ENCODE assay signal across 28 mouse cellular contexts in the genomic region with DNA sequence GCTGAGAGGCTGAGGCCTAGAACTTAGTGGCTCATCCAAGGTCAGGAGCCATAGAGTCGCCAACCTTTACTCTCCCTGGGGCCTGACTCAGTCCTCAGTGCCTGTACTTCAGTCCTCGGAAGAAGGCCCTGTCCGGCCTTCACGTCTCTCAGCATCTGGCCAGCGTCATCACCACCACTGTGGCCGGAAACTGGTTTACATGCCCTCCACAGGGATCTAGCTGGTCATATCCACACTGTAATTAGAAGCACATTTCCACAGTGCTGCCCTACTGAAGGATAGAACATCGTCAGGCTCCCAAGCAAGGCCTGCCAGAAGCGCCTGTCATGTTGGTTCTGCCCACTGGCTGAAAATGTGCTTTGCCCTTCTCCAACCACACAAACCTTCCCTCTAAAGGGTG. TPM values are rescaled to one million over a fixed set of nuclear protein-coding genes. Genes with fewer than 3 reads are reported as not detected.
A peak's percentile ranks its signal among the peaks of the same experiment; 100 is the strongest.
DNase-seq lines count a peak whose midpoint lies in the region; ATAC-seq lines count a peak whose summit lies in the region.
"Had no signal": no experiment of that assay in that cellular context is flagged by ENCODE, and none has a peak within 500 bp of the region (broad histone marks: within the 10 kb centered on the region; RNA-seq: fewer than 3 reads in every experiment).

No protein-coding gene starts in this region.

- 80% methylated on average over 8 of the region's 8 CpGs for WGBS in forebrain, embryonic 10.5 days
- 79% methylated on average over 8 of the region's 8 CpGs for WGBS in forebrain, embryonic 11.5 days
- 87% methylated on average over 8 of the region's 8 CpGs for WGBS in liver, embryonic 13.5 days (ENCODE audit: insufficient replicate concordance)
- 78% methylated on average over 8 of the region's 8 CpGs for WGBS in liver, embryonic 11.5 days
- 42% methylated on average over 8 of the region's 8 CpGs for WGBS in embryonic facial prominence, embryonic 12.5 days
- WGBS in liver, embryonic 15.5 days (ENCODE audit: insufficient replicate concordance), result 85% methylated on average over 8 of the region's 8 CpGs

- H3K4me1 ChIP-seq in forebrain, embryonic 10.5 days, result peaks cover 16% of the 10 kb centered on the region
- H3K4me1 ChIP-seq in forebrain, embryonic 11.5 days (replicated peaks; ENCODE audit: control insufficient read depth, insufficient read depth, low read length), result no peaks in the 10 kb centered on the region
- H3K4me1 ChIP-seq in liver, embryonic 13.5 days (replicated peaks), result peaks cover 96% of the 10 kb centered on the region
- peaks cover 57% of the 10 kb centered on the region for H3K4me1 ChIP-seq in liver, embryonic 11.5 days (replicated peaks; ENCODE audit: control insufficient read depth, insufficient read depth, low read length)
- peaks cover 13% of the 10 kb centered on the region for H3K4me1 ChIP-seq in embryonic facial prominence, embryonic 12.5 days
- peaks cover 94% of the 10 kb centered on the region for H3K4me1 ChIP-seq in liver, embryonic 15.5 days (replicated peaks)
- H3K4me1 ChIP-seq: forebrain, embryonic 13.5 days; hindbrain, embryonic 15.5 days; midbrain, embryonic 15.5 days; neural tube, embryonic 13.5 days had no signal

- H3K4me3 ChIP-seq in forebrain, embryonic 10.5 days, result no peak overlapping the region
- no peak overlapping the region for H3K4me3 ChIP-seq in forebrain, embryonic 11.5 days (ENCODE audit: low read depth, low read length)
- H3K4me3 ChIP-seq in liver, embryonic 13.5 days (replicated peaks), result no peak overlapping the region
- H3K4me3 ChIP-seq in liver, embryonic 11.5 days (ENCODE audit: low read depth, low read length), result no peak overlapping the region
- H3K4me3 ChIP-seq in embryonic facial prominence, embryonic 12.5 days, result no peak overlapping the region
- H3K4me3 ChIP-seq in liver, embryonic 15.5 days (replicated peaks), result no peak overlapping the region
- H3K4me3 ChIP-seq: forebrain, embryonic 13.5 days; hindbrain, embryonic 15.5 days; left cerebral cortex, adult 2 months; midbrain, embryonic 15.5 days; myocyte; neural tube, embryonic 13.5 days had no signal

- no peak overlapping the region for H3K9ac ChIP-seq in forebrain, embryonic 11.5 days (ENCODE audit: low read length)
- 0 out of 2 replicates have a peak overlapping the region, but pooled peaks have one; percentile 6 for H3K9ac ChIP-seq in liver, embryonic 13.5 days
- no peak overlapping the region for H3K9ac ChIP-seq in liver, embryonic 11.5 days (ENCODE audit: low read depth, low read length)
- no peak overlapping the region for H3K9ac ChIP-seq in embryonic facial prominence, embryonic 12.5 days
- no peak overlapping the region for H3K9ac ChIP-seq in liver, embryonic 15.5 days
- H3K9ac ChIP-seq: forebrain, embryonic 13.5 days; hindbrain, embryonic 15.5 days; lung, embryonic 14.5 days; midbrain, embryonic 15.5 days; neural tube, embryonic 13.5 days had no signal

- no peaks in the 10 kb centered on the region for H3K36me3 ChIP-seq in forebrain, embryonic 10.5 days (replicated peaks)
- no peaks in the 10 kb centered on the region for H3K36me3 ChIP-seq in forebrain, embryonic 11.5 days (ENCODE audit: control insufficient read depth, insufficient read depth, low read length)
- no peaks in the 10 kb centered on the region for H3K36me3 ChIP-seq in liver, embryonic 13.5 days
- no peaks in the 10 kb centered on the region for H3K36me3 ChIP-seq in liver, embryonic 11.5 days (ENCODE audit: control insufficient read depth, insufficient read depth, low read length)
- H3K36me3 ChIP-seq in embryonic facial prominence, embryonic 12.5 days, result no peaks in the 10 kb centered on the region
- H3K36me3 ChIP-seq in liver, embryonic 15.5 days (replicated peaks), result no peaks in the 10 kb centered on the region
- H3K36me3 ChIP-seq: hindbrain, embryonic 15.5 days; midbrain, embryonic 15.5 days; neural tube, embryonic 13.5 days had no signal

- ATAC-seq in forebrain, embryonic 11.5 days (replicated peaks; ENCODE audit: low FRiP score), result no peak
- ATAC-seq in liver, embryonic 13.5 days (ENCODE audit: low read depth), result no peak
- no peak for ATAC-seq in liver, embryonic 11.5 days (replicated peaks; ENCODE audit: low FRiP score)
- no peak for ATAC-seq in embryonic facial prominence, embryonic 12.5 days (ENCODE audit: insufficient number of reproducible peaks, insufficient read depth, low FRiP score, low TSS enrichment)
- no peak for ATAC-seq in liver, embryonic 15.5 days (ENCODE audit: insufficient read depth)
- ATAC-seq: CD4-positive, CD25-positive, alpha-beta regulatory T cell, adult 4 months; forebrain, embryonic 13.5 days; midbrain, embryonic 15.5 days had no signal

- no peak for DNase-seq in forebrain, embryonic 10.5 days (ENCODE audit: extremely low spot score, low spot score)
- DNase-seq in forebrain, embryonic 11.5 days (ENCODE audit: low spot score), result no peak
- no peak for DNase-seq in liver, embryonic 13.5 days
- DNase-seq in liver, embryonic 11.5 days (ENCODE audit: low spot score), result no peak
- no peak for DNase-seq in lung, postnatal 4 days
- DNase-seq in lung, adult 18-20 months, result no peak
- DNase-seq: adrenal gland, postnatal 14 days; cerebellum, adult 9-11 months; heart, postnatal 36 days; kidney, adult 2 months; kidney, postnatal 10 days; left cerebral cortex, postnatal 4 days; lung, embryonic 14.5 days; lung, postnatal 36 days; thymus, postnatal 14 days had no signal

- no peaks in the 10 kb centered on the region for H3K27me3 ChIP-seq in forebrain, embryonic 10.5 days (ENCODE audit: poor library complexity, severe bottlenecking)
- H3K27me3 ChIP-seq in forebrain, embryonic 11.5 days (ENCODE audit: control insufficient read depth, insufficient read depth, low read length), result no peaks in the 10 kb centered on the region
- H3K27me3 ChIP-seq in liver, embryonic 13.5 days, result no peaks in the 10 kb centered on the region
- no peaks in the 10 kb centered on the region for H3K27me3 ChIP-seq in liver, embryonic 11.5 days (replicated peaks; ENCODE audit: control insufficient read depth, insufficient read depth, low read length)
- no peaks in the 10 kb centered on the region for H3K27me3 ChIP-seq in embryonic facial prominence, embryonic 12.5 days
- no peaks in the 10 kb centered on the region for H3K27me3 ChIP-seq in liver, embryonic 15.5 days
- H3K27me3 ChIP-seq: forebrain, embryonic 13.5 days; hindbrain, embryonic 15.5 days; midbrain, embryonic 15.5 days; neural tube, embryonic 13.5 days had no signal

- H3K27ac ChIP-seq in forebrain, embryonic 10.5 days, result peak overlapping the region; percentile 4; the same call in 1 of the 2 replicates
- H3K27ac ChIP-seq in forebrain, embryonic 11.5 days (ENCODE audit: low read depth, low read length), result no peak overlapping the region
- H3K27ac ChIP-seq in liver, embryonic 13.5 days, result peak overlapping the region; percentile 92
- H3K27ac ChIP-seq in liver, embryonic 11.5 days (ENCODE audit: low read depth, low read length), result no peak overlapping the region
- H3K27ac ChIP-seq in embryonic facial prominence, embryonic 12.5 days, result 0 out of 2 replicates have a peak overlapping the region, but pooled peaks have one; percentile 2
- peak overlapping the region; percentile 70 for H3K27ac ChIP-seq in liver, embryonic 15.5 days (replicated peaks)
- H3K27ac ChIP-seq: forebrain, embryonic 13.5 days; hindbrain, embryonic 15.5 days; left cerebral cortex, adult 2 months; midbrain, embryonic 15.5 days; neural tube, embryonic 13.5 days had no signal

- no peak overlapping the region for H3K4me2 ChIP-seq in forebrain, embryonic 11.5 days (ENCODE audit: low read depth, low read length, severe bottlenecking)
- no peak overlapping the region for H3K4me2 ChIP-seq in liver, embryonic 13.5 days
- H3K4me2 ChIP-seq in liver, embryonic 11.5 days, result no peak overlapping the region
- no peak overlapping the region for H3K4me2 ChIP-seq in embryonic facial prominence, embryonic 12.5 days (replicated peaks)
- no peak overlapping the region for H3K4me2 ChIP-seq in liver, embryonic 15.5 days
- H3K4me2 ChIP-seq: forebrain, embryonic 13.5 days; hindbrain, embryonic 15.5 days; lung, embryonic 14.5 days; midbrain, embryonic 15.5 days; neural tube, embryonic 13.5 days had no signal

- no peaks in the 10 kb centered on the region for H3K9me3 ChIP-seq in forebrain, embryonic 10.5 days
- H3K9me3 ChIP-seq in forebrain, embryonic 11.5 days (ENCODE audit: control insufficient read depth, low read length), result no peaks in the 10 kb centered on the region
- no peaks in the 10 kb centered on the region for H3K9me3 ChIP-seq in liver, embryonic 13.5 days (replicated peaks)
- H3K9me3 ChIP-seq in liver, embryonic 11.5 days (ENCODE audit: control insufficient read depth, low read length), result no peaks in the 10 kb centered on the region
- no peaks in the 10 kb centered on the region for H3K9me3 ChIP-seq in embryonic facial prominence, embryonic 12.5 days
- H3K9me3 ChIP-seq in liver, embryonic 15.5 days (replicated peaks), result no peaks in the 10 kb centered on the region
- H3K9me3 ChIP-seq: forebrain, embryonic 13.5 days; hindbrain, embryonic 15.5 days; midbrain, embryonic 15.5 days; neural tube, embryonic 13.5 days had no signal

RNA-seq across cellular contexts. Expression of a gene that starts 42.1 kb away (rescaled TPM):
- 0.11 TPM in 1 of 2 replicates, not detected in the other for polyA plus RNA-seq in forebrain, embryonic 10.5 days (2016; fragmentation: Nextera tagmentation; extraction: Ambion mirVana)
- polyA plus RNA-seq in forebrain, embryonic 11.5 days (2014; fragmentation: Nextera tagmentation; extraction: Ambion mirVana), result not detected in 2 replicates
- polyA plus RNA-seq in liver, embryonic 13.5 days (2015; fragmentation: Nextera tagmentation; extraction: Ambion mirVana), result not detected in 2 replicates
- polyA plus RNA-seq in liver, embryonic 11.5 days (2014; fragmentation: Nextera tagmentation; extraction: Ambion mirVana), result not detected in 2 replicates
- not detected in 2 replicates for polyA plus RNA-seq in embryonic facial prominence, embryonic 12.5 days (2016; fragmentation: Nextera tagmentation; extraction: Ambion mirVana)
- polyA plus RNA-seq in liver, embryonic 15.5 days (2015; fragmentation: Nextera tagmentation; extraction: Ambion mirVana), result not detected in 2 replicates
- polyA plus RNA-seq: CD4-positive, CD25-positive, alpha-beta regulatory T cell, adult 4 months; forebrain, embryonic 13.5 days; heart, embryonic 14.5 days; hindbrain, embryonic 15.5 days; intestine, embryonic 14.5 days; midbrain, embryonic 15.5 days; neural tube, embryonic 13.5 days; spleen, adult 2 months; stomach, embryonic 14.5 days had no signal

RNA-seq across cellular contexts. Expression of a gene that starts 53.0 kb away (rescaled TPM):
- polyA plus RNA-seq in forebrain, embryonic 10.5 days (2016; fragmentation: Nextera tagmentation; extraction: Ambion mirVana), result 3.6 and 3.7 TPM in 2 replicates
- 6.5 and 7.4 TPM in 2 replicates for polyA plus RNA-seq in forebrain, embryonic 11.5 days (2014; fragmentation: Nextera tagmentation; extraction: Ambion mirVana)
- polyA plus RNA-seq in liver, embryonic 13.5 days (2015; fragmentation: Nextera tagmentation; extraction: Ambion mirVana), result 2.5 and 2.8 TPM in 2 replicates
- 10.1 and 11.1 TPM in 2 replicates for polyA plus RNA-seq in liver, embryonic 11.5 days (2014; fragmentation: Nextera tagmentation; extraction: Ambion mirVana)
- 25.4 and 26.0 TPM in 2 replicates for polyA plus RNA-seq in embryonic facial prominence, embryonic 12.5 days (2016; fragmentation: Nextera tagmentation; extraction: Ambion mirVana)
- polyA plus RNA-seq in liver, embryonic 15.5 days (2015; fragmentation: Nextera tagmentation; extraction: Ambion mirVana), result 2.3 and 2.9 TPM in 2 replicates

Comparison
In these comparisons a context has a peak if more than half of its experiments do, and no peak if none do; other contexts are left out.
1. H3K27ac ChIP-seq: peak in forebrain, embryonic 10.5 days (single experiment), liver, embryonic 13.5 days (single experiment), embryonic facial prominence, embryonic 12.5 days (single experiment) and liver, embryonic 15.5 days (single experiment); none in forebrain, embryonic 11.5 days (single experiment) and liver, embryonic 11.5 days (single experiment).